Mouse (Mus musculus): ENCODE results near the gene Gpbar1.

Gene Gpbar1

GRCm38 (mm10) chr1:74278538-74278937 lies at the start of gene Gpbar1:
TSS of gene Gpbar1 (plus strand) at chr1:74278550.
- DNase-seq = peak; percentile 2

GRCm38 (mm10) chr1:74229942-74230341 lies 48.4 kb upstream of the Gpbar1 start:
- no peak for DNase-seq

DNA sequence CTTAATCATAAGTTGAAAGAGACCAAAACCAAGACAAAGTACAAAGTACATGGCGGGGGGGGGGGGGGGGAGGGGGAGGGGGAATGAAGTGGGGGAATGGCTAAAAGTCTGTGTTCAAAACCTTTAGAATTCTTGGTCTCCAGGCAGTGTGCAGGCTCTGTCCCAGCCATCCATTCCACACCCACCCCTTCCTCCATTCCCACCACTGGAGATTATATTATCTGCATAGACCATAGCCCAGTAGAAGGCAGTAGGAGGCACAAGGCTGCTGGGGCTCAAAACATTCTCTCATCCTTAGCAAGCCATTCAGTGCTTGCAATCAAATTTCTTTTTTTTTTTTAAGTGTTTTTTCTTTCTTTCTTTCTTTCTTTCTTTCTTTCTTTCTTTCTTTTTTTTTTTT lies 47.4 kb upstream of the Gpbar1 start:
- no peak for DNase-seq

DNA sequence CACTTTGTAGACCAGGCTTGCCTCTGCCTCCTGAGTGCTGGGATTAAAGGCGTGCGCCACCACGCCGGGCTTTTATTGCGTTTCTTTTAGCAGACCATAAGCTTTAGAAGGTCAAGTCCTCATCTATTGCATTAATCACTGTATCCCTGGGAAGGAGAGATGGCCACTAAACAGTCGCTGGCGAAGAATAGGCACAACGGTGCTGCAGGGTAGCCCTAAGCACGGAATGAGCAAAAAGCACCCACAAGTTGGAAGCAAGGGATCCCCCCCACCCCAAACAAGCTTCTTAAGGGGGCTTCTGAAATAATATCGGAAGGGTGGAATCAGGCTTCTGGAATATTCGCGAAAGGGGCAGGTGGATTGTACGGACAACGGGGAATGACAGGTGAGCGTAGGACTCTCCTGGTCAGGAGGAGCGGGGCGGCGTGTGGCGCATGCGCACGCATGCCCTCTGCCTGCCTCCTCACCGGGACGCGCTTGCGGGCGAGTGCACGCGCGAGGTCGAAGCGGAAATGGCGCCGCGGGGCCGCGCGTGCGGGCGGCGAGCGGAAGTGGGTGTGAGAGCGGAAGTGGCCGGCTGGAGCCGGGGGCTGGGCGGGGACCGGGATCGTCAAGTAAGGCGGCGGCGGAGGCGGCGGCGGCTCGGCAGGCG lies 42.3 kb upstream of the Gpbar1 start, which contains the start of gene Arpc2:
Gene Arpc2 (plus strand): TSS at position 147 of the 652 bp plus-strand sequence.
- peak; percentile 96 for DNase-seq

GRCm38 (mm10) chr1:74236590-74237317 lies 41.6 kb upstream of the Gpbar1 start:
- DNase-seq = no peak

- DNase-seq = no peak
Observed at GRCm38 (mm10) chr1:74237671-74238070, 40.7 kb upstream of the Gpbar1 start.

- no peak for DNase-seq
Observed at GRCm38 (mm10) chr1:74238136-74238535, 40.2 kb upstream of the Gpbar1 start.

GRCm38 (mm10) chr1:74239162-74239561 lies 39.2 kb upstream of the Gpbar1 start:
- no peak for DNase-seq

GRCm38 (mm10) chr1:74239618-74240017 lies 38.7 kb upstream of the Gpbar1 start:
- DNase-seq = no peak

DNA sequence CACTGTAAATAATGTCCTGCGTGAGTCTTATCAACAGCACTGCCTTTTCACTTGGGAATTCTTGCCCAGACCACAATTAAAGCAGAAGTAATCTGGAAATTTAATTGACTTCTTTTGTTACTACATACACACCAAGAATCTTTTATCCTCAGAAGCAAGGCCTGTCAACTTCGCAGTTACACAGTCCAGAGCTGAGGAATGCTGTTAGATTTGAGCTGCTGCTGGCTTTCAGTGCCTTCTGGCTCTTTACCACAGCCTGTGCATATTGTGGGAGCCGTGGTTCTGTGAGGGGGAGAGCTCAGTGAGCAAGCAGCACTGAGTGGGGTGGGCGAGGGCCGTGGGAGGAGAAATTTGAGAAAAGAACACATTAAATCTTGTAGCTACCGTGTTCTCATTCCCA lies 38.0 kb upstream of the Gpbar1 start:
- DNase-seq = no peak

DNA sequence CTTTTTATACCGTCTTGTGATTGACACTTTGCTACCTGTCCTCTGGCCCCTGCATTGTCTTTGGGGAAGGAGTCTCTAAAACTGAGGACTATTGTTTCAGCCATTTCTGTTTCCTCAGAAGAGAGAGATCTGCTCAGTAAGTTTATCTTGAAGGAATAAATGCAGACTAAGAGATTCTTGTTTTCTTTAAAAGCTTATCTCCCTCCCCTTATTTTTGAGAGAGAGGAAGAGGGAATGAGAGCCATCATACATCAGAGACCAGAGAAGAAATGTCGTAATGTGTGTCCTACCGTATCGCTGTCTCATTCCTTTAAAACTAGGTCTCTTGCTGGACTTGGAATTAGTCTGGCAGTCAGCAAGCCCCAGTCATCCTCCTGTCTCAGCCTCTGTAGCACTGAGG lies 37.5 kb upstream of the Gpbar1 start:
- DNase-seq = no peak

- no peak for DNase-seq
Observed at GRCm38 (mm10) chr1:74245525-74245924, 32.8 kb upstream of the Gpbar1 start.

DNA sequence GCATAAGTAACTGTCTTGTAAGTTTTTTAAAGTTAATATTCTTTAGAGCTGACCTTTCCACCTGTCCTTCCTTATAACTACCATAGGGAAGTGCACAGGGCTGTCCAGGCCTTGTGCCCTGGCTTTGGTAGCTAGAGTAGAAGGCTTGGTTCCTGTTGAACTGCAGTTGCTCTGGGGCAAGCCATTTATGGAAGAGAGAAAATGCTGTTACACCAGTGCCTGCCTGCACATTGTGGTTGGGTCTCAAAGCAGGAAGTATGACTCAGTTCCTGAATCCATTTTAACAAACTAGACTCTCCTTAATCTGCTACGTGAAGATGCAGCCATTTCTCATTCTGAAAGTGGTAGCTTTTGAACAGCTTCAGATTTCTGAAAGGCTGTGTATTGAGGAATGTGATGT lies 29.6 kb upstream of the Gpbar1 start:
- no peak for DNase-seq

- no peak for DNase-seq
Observed at GRCm38 (mm10) chr1:74249331-74249980, 28.9 kb upstream of the Gpbar1 start.

DNA sequence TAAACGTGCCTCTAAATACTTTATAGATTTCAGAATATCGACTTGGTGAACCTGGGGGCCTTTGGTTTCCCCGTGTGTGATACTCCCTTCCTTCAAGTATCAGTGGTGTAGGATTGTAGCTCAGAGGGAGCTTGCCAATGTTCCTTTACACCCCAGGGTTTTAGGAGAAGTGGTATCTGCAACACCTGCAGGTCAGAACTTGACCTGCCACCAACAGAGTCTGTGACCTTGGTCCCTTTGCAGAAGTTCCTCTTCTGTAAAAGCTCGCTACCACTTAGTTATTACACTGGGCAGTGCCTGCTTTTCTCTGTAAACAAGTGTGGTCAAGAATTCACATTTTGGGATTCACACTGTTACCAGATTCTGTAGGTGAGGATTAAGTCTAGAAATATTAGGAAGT lies 28.3 kb upstream of the Gpbar1 start:
- no peak for DNase-seq

GRCm38 (mm10) chr1:74255704-74256345 lies 22.5 kb upstream of the Gpbar1 start:
- no peak for DNase-seq

GRCm38 (mm10) chr1:74256782-74257181 lies 21.6 kb upstream of the Gpbar1 start:
- DNase-seq = no peak

DNA sequence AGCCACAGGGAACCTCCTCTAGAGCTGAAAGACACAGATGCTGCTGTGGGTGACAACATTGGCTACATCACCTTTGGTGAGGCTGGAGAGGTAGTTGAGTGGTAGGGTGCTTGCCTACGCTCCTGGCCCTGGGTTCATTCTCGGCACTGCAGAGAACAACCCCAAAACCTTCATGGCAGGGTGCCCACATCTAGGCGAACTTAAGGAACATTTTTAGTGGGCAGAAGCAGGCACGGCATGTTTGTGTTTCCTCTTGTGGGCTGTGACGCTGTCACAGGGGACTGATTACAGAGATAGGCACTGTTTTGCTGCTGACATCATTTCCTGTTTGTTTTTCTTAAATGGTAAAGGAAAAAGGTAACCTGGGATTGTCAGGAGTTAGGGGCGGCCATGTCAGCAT lies 15.8 kb upstream of the Gpbar1 start:
- DNase-seq = no peak

- no peak for DNase-seq
Observed at GRCm38 (mm10) chr1:74268750-74269149, 9.6 kb upstream of the Gpbar1 start.

- no peak for DNase-seq
Observed at GRCm38 (mm10) chr1:74271659-74272058, 6.7 kb upstream of the Gpbar1 start.

DNA sequence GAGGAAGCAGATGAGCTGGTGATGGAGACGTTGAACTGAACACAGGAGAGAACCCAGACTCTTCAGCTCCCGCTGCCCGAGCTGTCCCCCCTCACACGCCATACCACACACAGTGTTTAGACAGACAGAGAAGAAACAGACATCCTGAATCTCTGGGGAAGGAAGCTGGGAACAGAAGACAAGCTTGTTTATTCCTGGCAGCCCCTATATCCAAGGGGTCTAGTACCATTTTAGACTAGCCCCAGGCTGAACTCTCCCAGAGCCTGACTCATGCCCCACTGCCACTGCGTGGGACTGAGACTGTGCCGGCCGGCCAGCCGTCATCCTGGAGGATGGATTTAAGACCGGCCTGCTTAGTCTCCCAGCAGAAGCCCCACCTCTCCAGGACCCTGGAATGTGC lies 3.3 kb upstream of the Gpbar1 start:
- DNase-seq = no peak

GRCm38 (mm10) chr1:74277041-74277440 lies 1.3 kb upstream of the Gpbar1 start:
- no peak for DNase-seq

GRCm38 (mm10) chr1:74277883-74278537 lies 340 bp upstream of the Gpbar1 start:
- DNase-seq = no peak
